Mouse (Mus musculus) thymus, postnatal 36 days (tissue): ENCODE data around the gene Zmat3.

ENCODE experiments used
- DNase-seq, 2 experiments: peaks; one replicate each; pipeline ENCODE4 v3.0.0; 2022; ENCODE audit warnings: mixed read lengths in 2 of 2

Zmat3 gene

GRCm38 (mm10) chr3:32371957-32372356 lies 6.1 kb upstream of the Zmat3 start:
- DNase-seq, result no peak

GRCm38 (mm10) chr3:32367516-32367915 lies 1.7 kb upstream of the Zmat3 start:
- no peak for DNase-seq

GRCm38 (mm10) chr3:32366246-32366734 lies 476 bp upstream of the Zmat3 start:
- DNase-seq, result peak in 1 of 2 experiments; percentile 9

- no peak for DNase-seq
Observed at GRCm38 (mm10) chr3:32364841-32365545, 821 bp downstream of the Zmat3 start.

- no peak for DNase-seq
Observed at GRCm38 (mm10) chr3:32364195-32364594, 1.6 kb downstream of the Zmat3 start.

GRCm38 (mm10) chr3:32361221-32361620 lies 4.6 kb downstream of the Zmat3 start:
- DNase-seq, result no peak

GRCm38 (mm10) chr3:32347881-32348280 lies 17.9 kb downstream of the Zmat3 start:
- no peak for DNase-seq

GRCm38 (mm10) chr3:32345249-32345648 lies 20.6 kb downstream of the Zmat3 start:
- no peak for DNase-seq

GRCm38 (mm10) chr3:32344825-32345224 lies 21.0 kb downstream of the Zmat3 start:
- DNase-seq, result no peak

- no peak for DNase-seq
Observed at GRCm38 (mm10) chr3:32343371-32343770, 22.4 kb downstream of the Zmat3 start.

GRCm38 (mm10) chr3:32341434-32341833 lies 24.4 kb downstream of the Zmat3 start:
- no peak for DNase-seq

- DNase-seq, result no peak
Observed at GRCm38 (mm10) chr3:32338231-32338630, 27.6 kb downstream of the Zmat3 start.

GRCm38 (mm10) chr3:32337770-32338169 lies 28.0 kb downstream of the Zmat3 start:
- no peak for DNase-seq

- no peak for DNase-seq
Observed at GRCm38 (mm10) chr3:32334901-32335300, 30.9 kb downstream of the Zmat3 start.

- peak; percentile 49 to 57 for DNase-seq
Observed at GRCm38 (mm10) chr3:32333456-32334086, 32.2 kb downstream of the Zmat3 start.

GRCm38 (mm10) chr3:32317901-32318416 lies 47.9 kb downstream of the Zmat3 start:
- no peak for DNase-seq

GRCm38 (mm10) chr3:32317165-32317900 lies 48.5 kb downstream of the Zmat3 start:
- DNase-seq, result peak; percentile 14 to 15

- DNase-seq, result no peak
Observed at GRCm38 (mm10) chr3:32314746-32315145, 51.1 kb downstream of the Zmat3 start.

- DNase-seq, result no peak
Observed at GRCm38 (mm10) chr3:32304171-32304570, 61.6 kb downstream of the Zmat3 start.

GRCm38 (mm10) chr3:32292001-32292400 lies 73.8 kb downstream of the Zmat3 start:
- DNase-seq, result no peak
